Mouse (Mus musculus) brain, embryonic 14.5 days (tissue): ENCODE measurements at regions not wholly inside any gene's neighbourhood (a gene's known extent, or its start where the extent isn't known, plus 50 kb on each side); places are given as distances from the start of the nearest gene placed in this dataset.

Experiments
- CTCF ChIP-seq: fragments of 200-500 bp; IDR thresholded peaks from 2 replicates; pipeline ENCODE4 v1.5.1; 2012; ENCODE audit warnings: inconsistent platforms, mild to moderate bottlenecking, moderate library complexity, borderline replicate concordance; ENCODE audit not compliant: insufficient read depth, insufficient read length; ENCODE audit errors: extremely low read depth
- POLR2A ChIP-seq: fragments of 200-500 bp; IDR thresholded peaks from 2 replicates; pipeline ENCODE4 v1.6.1; 2012; ENCODE audit warnings: mild to moderate bottlenecking, inconsistent platforms, borderline replicate concordance; ENCODE audit not compliant: poor library complexity, insufficient read depth, insufficient read length, severe bottlenecking; ENCODE audit errors: extremely low read depth

DNA sequence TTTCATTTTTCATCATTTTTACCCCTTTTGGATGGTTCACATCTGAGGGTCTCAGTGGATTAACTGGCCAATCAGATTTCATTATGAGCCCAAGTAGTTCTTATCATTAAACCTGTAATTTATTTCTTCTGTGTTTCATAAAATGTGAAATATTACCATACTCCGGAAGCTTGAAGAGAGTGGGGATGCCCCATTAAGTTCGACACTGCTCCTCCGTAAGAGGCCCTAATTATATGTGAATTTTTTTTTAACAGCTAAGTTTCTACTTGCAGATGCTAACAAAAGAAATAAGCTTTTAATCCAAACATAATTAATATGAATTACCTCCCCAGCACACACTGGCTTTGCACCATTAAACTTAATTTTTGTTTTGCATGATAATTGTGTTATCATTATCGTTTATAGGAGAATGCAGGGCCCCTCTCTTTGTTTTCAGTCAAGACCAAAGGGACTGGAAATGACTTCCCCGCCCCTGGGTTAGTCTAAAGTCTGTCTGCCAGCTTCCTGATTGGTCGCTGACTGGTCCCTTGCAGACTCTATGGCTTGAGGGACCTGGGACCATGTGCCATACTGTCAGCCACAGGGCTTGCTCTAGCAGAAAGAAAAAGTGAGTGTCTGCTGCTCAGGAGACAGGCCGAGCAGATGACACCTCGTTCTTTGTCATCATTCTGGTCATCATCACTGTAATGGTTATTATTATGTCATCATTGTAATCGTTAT, 270.9 kb upstream of the Zfp703 start:
- TF ChIP-seq POLR2A (no peak), CTCF (no peak)
